Mouse (Mus musculus): ENCODE results near the gene Ankrd44.

Ankrd44 gene

DNA sequence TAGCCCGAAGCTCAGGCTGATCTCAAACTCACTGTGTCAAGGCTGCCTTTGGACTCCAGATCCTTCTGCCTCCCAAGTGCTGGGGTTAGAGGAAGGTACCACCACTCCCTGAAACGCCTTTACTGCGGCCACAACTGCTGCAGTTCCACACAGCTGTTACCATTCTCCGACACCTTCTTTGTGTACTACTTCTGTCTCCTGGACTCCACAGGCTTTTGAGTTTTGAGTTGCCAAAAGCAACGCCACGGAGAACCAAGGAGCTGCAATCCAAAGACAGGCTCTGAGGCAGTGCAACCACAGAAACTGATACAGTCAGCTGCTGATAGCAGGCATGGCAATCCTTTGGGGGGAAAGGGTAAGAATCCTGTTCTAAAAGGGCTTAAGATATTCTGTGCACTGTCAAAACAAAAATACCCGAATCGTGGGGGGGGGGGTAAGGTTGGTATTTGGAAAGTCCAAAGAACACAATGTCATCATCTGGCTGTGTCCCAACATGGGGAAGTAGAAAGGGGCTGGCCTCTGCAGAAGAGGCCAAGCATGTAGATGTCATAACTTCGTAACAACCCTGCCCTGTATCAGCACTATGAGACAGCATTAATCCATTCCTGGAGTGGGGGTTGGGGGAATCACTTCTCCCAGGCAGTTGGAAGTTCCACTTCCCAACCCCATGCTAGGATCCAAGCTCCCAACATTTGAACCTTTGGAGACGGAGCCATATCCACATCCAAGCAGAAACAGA, 116.2 kb downstream of the Ankrd44 start:
- no peak for DNase-seq (ENCODE audit: low spot score)

GRCm38 (mm10) chr1:54809098-54809490, 117.1 kb downstream of the Ankrd44 start:
- DNase-seq (ENCODE audit: low spot score) = no peak

DNA sequence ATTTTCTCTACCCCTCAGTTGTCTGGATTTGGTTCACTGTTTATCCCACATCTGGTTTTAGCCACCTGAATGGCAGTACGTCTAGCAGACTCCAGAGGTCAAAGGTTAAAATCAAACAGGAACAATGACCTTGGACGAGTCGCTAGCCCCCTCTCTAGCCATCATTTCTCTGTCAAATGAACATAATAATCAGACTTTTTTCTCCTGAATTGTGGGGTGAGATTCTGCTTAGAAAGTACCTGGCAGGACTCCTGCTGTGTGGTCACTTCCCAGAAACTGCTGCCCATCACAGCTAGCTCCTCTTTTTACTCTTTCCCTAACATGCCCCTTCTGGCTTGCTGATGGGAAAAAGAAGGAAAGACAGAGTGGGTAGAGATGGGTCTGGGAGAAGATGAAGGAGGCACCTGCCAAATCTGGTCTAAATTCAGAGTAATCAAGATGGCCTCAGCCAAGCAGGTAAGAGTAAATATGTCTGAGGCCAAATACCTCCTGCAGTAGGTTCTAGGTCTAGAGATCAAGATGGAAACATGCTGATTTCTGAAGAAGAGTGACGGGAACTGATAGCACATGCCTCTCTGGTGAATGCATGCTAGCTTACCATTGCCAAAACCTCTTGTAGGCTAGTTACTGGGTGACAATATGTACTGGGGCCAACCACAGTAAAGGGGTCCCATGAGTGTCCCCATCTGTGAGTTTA, 117.6 kb downstream of the Ankrd44 start:
- no peak for DNase-seq (ENCODE audit: low spot score)

DNA sequence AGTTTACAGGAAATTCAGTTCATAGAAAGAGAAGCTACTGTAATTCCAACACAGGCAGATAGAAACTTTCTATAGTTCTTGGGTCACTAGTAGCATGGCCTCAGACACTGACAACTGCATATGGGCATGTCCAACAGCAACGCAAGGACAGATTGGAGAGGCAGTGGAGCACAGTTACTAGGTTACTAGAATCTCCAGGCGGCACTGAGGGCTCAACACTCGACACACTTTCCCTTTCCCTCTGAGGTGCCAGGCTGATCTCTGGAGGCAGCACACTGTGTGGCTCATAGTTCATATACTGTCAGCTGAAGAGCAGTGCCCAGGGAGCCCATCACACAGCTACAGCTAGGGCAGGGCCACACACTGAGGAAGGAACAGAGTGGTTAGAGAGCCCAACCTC, 118.4 kb downstream of the Ankrd44 start:
- DNase-seq (ENCODE audit: low spot score) = no peak

- DNase-seq (ENCODE audit: low spot score) = no peak
These were observed 119.9 kb downstream of the Ankrd44 start for GRCm38 (mm10) chr1:54806116-54806850.

GRCm38 (mm10) chr1:54804406-54804805, 121.8 kb downstream of the Ankrd44 start:
- DNase-seq (ENCODE audit: low spot score) = no peak

DNA sequence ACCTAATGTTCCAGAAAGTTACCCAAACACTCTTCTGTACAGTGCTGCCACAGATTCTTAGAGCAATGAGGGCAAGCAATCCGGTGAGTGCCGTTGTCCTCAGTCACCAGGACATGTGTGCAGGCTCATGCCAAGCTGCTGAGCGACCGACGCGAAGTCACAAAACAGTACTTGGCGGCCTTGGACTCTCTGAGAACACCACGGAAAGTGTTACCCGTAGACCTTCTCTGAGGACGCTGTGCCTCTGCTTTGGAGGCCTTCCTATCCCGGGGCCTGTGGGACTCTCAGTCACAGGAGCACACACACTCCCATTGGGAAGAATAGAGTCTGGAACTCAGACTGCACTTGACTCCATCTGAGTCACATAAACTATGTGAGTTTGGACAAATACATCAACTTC, 123.5 kb downstream of the Ankrd44 start:
- no peak for DNase-seq (ENCODE audit: low spot score)

DNA sequence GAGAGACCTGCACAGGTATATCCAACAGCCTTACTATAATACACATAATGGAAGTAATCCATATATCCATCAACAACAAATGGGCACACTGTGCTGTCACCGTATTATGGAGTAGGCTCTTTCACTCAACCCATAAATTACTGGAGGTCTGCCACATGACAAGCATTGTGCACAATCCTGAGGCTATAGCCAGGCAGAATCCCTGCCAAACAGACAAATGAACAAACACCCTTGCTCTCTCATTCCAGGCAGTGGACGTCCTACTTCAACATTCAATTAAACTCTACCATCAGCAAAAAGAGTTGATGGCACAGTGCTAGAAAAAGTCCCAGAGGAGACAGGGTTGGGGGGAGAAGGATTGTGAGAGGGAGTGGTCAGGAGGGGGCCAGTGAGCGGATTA, 124.9 kb downstream of the Ankrd44 start:
- DNase-seq (ENCODE audit: low spot score) = no peak

DNA sequence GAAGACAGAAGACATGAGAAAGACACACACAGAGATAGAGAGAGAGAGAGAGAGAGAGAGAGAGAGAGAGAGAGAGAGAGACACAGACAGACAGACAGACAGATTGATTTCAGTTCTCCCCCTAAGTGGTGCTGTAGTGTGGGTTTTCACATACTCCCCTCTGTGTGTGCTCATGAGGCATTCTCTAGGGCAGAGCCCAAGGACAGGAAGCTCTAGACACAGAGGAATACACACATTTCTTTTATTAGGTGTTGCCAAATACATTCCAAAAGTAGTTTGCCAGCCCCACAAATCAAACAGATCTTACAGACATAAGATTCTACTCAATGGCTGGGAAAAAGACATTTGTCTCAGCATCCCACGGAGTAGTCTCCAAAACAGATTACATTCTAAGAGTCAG, 126.8 kb downstream of the Ankrd44 start:
- no peak for DNase-seq (ENCODE audit: low spot score)

GRCm38 (mm10) chr1:54798415-54798814, 127.8 kb downstream of the Ankrd44 start:
- no peak for DNase-seq (ENCODE audit: low spot score)

- no peak for DNase-seq (ENCODE audit: low spot score)
These were observed 131.5 kb downstream of the Ankrd44 start for GRCm38 (mm10) chr1:54794709-54795108.

GRCm38 (mm10) chr1:54791406-54791805, 134.8 kb downstream of the Ankrd44 start:
- no peak for DNase-seq (ENCODE audit: low spot score)

- no peak for DNase-seq (ENCODE audit: low spot score)
These were observed 136.7 kb downstream of the Ankrd44 start for GRCm38 (mm10) chr1:54789327-54789960.

- DNase-seq (ENCODE audit: low spot score) = no peak
These were observed 137.8 kb downstream of the Ankrd44 start for GRCm38 (mm10) chr1:54788337-54788736.

DNA sequence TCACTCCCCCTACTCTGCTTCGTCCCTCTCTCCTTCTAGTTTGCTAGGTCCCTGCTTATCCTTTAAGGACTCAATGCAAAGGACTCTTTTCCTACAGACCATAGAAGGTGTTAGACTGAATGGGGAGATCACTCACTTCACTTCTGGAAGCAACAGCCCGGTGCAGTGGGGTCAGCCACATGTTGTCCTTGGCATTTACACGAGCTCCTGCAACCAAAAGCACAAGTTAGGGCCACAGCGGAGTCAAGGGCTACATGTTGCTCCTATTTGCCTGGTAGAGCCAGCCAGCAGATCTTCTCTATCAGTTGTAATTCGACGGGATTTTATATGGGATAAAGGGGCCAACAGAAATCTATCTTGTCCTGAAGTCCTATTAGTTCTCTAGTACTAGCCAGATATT, 148.0 kb downstream of the Ankrd44 start:
- DNase-seq (ENCODE audit: low spot score) = no peak

DNA sequence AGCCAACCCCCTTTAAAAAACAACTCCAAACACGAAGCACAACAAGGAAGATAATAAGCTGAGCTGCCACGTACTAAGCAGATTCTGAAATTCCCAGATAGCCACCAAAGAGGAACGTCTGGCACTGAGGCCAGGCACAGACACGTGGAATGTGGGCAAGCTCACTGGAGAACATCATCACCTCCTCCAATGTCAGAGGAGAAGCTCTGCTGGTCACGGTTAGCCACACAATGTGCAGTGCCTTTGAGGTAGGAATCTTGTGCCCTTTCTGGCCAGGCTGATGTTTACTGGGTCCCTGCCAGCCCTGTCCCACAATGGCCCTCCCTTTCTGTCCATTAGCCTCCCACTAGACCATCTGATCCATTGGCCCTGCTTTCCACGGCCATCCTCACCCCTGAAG, 149.1 kb downstream of the Ankrd44 start:
- DNase-seq (ENCODE audit: low spot score) = no peak

- no peak for DNase-seq (ENCODE audit: low spot score)
These were observed 150.1 kb downstream of the Ankrd44 start for GRCm38 (mm10) chr1:54776116-54776515.

DNA sequence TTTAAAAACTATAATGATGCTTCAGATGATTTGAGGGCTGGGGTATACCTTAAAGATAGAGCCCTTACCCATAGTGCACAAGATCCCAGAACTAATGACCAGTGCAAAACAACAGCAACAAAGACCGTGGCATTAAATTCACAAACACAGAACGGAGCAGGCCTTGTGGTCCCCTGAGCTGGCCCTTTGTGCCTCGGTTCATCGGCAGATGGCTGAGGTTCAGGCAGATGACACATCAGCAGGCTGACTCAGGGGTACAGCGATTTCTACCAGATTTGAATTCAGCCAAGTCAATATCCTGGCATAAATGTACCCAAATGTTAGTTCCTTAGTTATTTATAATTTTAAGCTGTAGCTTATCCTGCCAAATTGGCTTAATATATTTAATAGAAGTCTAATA, 153.3 kb downstream of the Ankrd44 start:
- DNase-seq (ENCODE audit: low spot score) = no peak

DNA sequence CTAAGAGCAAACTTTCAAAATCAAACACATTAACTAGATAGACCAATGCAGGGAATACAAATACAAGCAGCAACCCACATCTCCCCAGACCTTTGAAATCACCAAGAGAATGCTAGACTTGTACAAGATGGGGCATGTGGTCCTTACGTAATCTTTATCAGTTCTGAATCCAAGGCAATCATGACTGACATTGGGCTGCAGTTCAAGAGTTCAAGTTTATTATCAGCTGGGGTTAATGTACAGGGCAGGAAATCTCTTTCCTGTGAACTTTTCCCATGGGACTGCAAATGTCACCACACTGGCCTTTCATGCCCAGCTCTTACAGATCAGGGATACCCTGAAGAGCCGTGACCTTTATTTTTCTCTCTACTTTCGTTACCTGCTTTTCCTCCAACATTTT, 154.7 kb downstream of the Ankrd44 start:
- DNase-seq (ENCODE audit: low spot score) = no peak

DNA sequence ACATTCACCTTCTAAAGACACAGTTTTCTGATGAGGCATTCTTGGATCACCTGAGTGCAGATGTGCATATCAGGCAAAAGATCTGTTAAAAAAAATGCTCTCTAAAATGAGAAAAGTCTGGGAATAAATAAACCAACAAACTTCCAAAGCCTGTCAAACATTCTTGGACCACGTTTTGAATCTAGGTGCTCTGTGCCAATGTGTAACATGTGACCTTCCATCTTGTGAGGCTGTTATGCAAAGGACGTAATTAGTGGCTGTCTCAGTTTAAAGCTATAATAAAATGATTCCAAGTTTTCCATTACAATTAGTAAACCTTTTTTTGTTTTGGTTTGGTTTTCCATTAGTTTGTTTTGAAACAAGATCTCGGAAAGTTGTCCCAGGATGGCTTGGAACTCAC, 159.0 kb downstream of the Ankrd44 start:
- DNase-seq (ENCODE audit: low spot score) = no peak

GRCm38 (mm10) chr1:54765632-54766238, 160.5 kb downstream of the Ankrd44 start:
- no peak for DNase-seq (ENCODE audit: low spot score)

- no peak for DNase-seq (ENCODE audit: low spot score)
These were observed 163.9 kb downstream of the Ankrd44 start for GRCm38 (mm10) chr1:54762216-54762807.
